Mouse (Mus musculus) layer of hippocampus, adult 11-12 months (tissue): ENCODE data around the gene St3gal3.

Source experiments
- DNase-seq: peaks from one replicate; pipeline ENCODE4 v3.0.0; 2022; ENCODE audit warnings: low spot score

St3gal3 gene

DNA sequence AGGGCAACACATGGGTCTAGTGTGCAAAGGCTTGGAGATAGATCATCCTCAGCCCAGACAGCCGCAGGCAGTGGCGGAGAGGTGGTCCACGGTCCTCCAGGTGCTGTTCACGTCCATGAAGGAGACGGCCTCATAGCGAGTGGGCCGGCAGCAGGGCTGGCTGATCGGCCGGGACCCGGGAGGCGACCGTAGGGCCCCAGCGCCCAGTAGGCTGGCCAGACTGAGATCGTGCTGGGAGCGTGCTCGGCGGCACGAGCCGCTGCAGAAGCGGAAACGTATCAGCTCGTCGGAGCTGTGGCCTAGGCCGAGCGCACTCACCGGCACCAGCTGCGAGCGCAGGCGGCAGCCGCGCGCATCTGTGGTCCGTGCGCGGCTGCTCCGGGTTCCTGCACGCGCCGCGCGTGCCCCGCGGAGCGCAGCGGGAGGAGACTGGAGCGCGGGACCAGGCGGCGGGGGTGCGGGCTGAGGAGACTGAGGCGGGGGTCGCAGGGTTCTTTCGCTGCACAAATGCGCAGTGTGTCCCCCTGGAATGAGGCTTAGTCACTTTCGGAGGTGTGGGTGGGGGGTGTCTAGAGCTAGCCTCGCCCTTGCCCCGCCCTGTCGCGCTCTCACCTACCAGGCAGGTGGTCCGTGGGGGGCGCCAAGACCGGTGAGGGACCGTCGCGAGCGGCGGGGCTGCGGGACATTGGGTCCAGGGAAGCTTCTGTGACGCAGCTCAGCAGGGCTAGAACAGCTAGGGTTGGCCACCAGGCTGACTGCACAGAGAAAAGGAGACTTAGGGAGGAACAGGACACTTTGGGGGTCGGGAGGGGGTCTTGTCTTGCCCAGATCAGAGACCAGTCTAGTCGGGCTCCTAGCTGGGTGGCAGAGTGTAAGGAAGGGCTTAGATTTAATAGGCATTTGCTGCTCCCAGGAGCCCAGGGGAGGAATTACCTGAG lies 207.9 kb downstream of the St3gal3 start:
- DNase-seq: peak; percentile 51

DNA sequence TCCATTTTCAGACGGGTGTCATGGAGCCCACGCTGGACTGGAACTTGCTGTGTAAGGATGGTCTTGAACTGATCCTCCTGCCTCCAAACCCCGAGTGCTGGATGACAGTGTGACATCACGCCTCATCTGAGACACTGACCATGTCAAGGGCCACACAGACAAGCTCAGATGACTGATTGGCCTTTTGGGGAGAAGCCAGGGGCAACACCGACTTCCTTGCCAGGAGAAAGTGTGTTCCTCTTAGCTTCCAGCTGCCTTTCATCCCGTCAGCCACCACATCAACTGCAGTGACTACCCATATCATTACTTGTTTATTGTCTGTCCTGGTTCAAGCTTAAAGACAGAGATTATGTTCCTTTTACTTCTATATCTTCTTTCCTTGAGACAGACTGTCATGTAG lies 209.8 kb downstream of the St3gal3 start:
- DNase-seq: no peak

DNA sequence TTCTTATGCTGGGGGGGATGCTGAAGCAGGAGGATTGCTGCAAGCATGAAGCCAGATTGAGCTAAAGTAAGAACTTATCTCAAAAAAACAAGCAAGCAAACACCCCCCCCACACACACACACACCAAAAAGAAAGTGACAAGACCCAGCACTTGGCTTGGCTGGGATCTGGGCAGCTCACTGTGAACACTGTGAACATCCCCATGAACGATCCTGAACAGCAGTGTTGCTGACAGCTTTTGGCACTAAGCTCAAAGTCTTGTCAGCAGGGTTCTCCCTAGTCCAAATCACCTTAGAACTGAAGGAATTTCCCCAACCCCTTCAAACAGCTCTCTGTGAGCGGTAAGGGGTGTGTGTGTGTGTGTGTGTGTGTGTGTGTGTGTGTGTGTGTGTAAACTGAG lies 211.3 kb downstream of the St3gal3 start:
- DNase-seq: no peak

- no peak for DNase-seq
These were observed 213.4 kb downstream of the St3gal3 start for GRCm38 (mm10) chr4:117921358-117921757.

GRCm38 (mm10) chr4:117918762-117919161 lies 216.0 kb downstream of the St3gal3 start:
- no peak for DNase-seq

GRCm38 (mm10) chr4:117918261-117918660 lies 216.5 kb downstream of the St3gal3 start:
- no peak for DNase-seq

DNA sequence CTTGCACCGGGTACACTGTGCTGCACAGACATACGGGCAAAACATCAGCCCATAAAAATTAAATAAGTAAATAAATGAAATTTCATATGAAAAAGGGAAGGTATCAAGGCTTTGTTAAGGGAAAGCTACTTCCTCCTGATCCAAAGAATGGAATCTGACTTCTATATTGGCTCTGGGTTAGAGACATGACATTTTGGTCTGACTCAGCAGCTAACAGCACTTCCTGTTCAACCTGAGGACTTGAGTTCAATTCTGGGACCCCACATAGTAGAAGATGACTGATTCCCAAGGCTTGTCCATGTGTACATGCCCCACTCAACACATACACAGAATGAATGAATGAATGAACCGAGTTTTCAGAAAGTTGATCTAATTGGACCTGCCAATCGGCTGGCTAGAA lies 216.9 kb downstream of the St3gal3 start:
- no peak for DNase-seq

GRCm38 (mm10) chr4:117917402-117917801 lies 217.3 kb downstream of the St3gal3 start:
- no peak for DNase-seq

- DNase-seq: no peak
These were observed 218.3 kb downstream of the St3gal3 start for GRCm38 (mm10) chr4:117916386-117916785.

DNA sequence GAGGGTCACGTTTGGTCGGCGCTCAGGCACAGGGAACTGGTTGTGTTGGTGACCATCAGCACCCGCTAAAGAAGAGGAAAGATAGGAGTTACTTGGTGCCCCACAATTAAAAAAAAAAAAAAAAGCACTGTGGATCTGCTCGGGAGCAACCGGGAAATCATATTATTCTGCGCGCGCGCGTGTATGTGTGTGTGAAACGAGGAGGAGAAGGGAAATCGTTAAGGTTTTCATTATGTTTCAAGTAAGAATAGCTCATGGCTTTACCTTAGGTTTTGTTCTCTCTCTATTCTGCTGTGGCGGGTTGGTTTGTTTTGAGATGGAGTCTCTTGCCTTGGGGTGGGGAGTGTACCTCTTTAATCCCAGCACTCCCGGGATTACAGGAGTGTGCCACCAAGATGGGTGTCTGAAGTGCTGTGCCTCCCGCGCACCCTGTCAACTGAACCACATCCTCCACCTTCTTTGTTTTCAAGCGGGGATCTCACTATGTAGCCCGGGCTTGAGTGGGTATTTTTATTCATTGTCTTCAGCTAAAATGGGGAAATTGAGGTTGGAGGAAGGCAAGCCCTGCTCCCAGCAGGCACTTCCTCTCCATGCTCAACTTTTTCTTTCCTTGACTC lies 219.1 kb downstream of the St3gal3 start:
- no peak for DNase-seq

DNA sequence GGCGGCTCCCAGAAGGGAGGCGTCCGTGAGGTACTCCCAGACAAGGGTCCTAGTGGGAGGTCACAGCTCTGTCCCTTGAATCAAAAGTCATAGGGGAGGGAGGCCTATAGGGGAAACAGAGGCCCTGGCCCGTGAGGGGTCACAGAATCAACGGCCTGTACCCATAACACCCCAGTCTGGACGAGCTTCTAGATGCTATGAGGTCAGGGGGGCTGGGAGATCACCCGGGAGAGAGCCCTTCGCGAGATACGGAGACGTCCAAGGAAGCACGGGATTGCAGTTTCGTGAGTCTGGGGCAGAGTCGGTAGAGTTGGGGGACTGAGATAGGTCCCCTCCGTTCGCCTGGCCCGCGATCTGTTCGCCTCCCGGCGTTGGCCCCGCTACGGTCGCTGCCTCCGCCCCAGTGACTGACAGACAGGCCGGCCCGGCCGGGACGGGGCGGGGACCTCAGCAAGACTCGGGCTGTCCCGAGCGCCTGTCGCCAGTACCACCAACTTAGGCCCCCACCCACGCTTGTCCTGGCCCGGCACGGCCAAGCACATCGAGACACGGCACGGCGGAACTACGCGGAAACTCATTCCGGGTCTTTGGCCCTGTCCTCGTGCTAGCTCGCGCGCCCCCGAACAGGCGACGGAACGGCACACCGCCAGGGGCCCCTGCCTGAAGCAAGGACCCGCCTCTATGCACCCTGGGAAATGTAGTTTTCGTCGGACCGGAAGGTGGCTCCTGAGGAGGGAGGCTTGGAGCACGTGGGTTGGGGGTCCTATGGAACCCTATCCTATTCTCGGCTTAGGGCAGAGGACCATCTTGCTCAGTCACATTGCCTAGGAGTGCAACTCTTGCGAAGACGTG lies 219.9 kb downstream of the St3gal3 start, which contains the start of gene Ipo13:
Gene Ipo13 (minus strand): TSS at position 409 of the 852 bp plus-strand sequence.
- peak; percentile 92 for DNase-seq

DNA sequence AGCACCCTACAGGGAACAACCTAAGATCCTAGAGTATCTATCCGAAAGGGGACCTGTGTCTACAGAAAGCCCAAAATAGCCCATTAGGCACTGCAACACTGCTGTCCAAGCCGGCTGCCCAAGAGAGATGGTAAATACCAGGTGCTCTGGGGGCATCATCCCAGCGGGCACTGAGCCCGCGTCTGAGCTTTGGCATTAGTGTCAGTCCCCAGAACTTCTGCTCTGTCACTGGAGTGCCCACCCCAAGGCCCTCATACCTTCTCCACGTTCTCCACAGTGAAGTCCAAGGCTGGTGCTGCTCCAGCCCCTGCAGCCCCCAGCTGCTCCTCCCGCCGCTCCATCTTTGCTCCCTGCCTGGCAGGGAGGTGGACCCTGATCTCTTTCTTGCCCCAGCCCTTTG lies 220.7 kb downstream of the St3gal3 start:
- DNase-seq: no peak

- DNase-seq: no peak
These were observed 221.3 kb downstream of the St3gal3 start for GRCm38 (mm10) chr4:117913421-117913820.

DNA sequence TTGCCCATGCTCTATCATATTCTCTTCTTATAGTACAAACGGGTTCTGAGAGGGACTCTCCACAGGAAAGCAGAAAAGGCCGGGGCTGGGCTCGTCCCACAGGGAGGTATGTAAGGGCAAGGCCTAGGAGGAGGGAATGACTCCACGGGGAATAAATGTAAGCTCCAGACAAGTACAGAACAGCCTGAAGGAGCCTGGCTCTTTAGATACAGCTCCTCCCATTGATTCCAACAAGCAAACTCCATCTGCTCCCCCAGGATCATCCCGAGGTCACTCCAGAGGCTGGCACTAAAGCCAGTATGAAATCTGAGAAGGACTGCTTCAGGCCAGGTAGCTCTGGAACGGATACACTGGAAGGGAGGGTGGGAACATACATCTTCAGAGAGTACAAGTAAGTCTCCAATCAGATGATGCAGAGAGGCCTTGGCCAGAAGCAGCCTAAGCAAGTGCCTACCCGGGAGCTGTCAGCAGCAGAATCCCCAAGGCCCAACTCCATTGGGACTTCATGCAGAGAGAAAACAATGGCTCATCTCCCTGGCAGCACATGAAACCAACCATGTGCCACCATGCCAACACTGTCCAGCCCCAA lies 221.9 kb downstream of the St3gal3 start:
- DNase-seq: no peak

DNA sequence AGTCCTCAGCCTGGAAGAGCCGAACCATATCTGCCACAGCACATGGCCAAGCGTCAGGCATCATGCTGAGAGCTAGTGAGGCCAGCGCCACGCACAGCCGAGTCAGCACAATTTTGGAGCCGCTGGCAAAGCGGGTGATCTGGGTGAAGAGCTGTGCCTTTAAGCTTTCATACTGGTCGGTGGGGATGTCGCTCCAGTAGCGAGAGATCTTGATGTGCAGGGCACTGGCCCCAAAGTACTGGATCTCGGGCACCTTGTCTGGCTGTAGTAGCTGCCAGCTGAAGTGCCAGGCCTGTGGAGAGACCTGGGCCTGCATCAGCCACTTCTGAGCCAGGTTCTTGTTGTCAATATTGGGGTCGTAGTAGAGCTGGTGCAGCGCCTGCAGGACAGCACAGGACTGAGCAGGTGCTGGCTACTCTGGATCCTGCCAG lies 222.6 kb downstream of the St3gal3 start:
- DNase-seq: no peak

- DNase-seq: no peak
These were observed 225.8 kb downstream of the St3gal3 start for GRCm38 (mm10) chr4:117908834-117909453.

DNA sequence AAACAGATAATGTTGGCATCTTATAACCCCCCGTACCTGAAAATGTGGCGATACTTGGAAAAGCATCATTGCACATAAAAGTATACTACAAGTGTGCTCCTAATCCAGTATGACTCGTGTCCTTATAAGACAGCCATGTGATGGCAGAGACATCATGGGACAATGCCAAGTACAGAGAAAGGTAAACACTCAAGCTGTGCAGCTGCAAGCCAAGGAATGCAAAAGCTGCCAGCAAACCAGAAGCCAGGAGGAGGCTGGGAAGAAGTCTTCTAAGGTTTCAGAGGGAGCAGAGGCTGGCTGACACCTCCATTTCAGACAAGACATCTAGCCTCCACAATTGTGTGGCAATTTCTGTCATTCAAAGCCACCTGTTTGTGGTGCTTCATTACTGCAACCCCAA lies 228.5 kb downstream of the St3gal3 start:
- no peak for DNase-seq

GRCm38 (mm10) chr4:117904761-117905160 lies 230.0 kb downstream of the St3gal3 start:
- DNase-seq: no peak

GRCm38 (mm10) chr4:117904094-117904493 lies 230.6 kb downstream of the St3gal3 start:
- peak; percentile 59 for DNase-seq

DNA sequence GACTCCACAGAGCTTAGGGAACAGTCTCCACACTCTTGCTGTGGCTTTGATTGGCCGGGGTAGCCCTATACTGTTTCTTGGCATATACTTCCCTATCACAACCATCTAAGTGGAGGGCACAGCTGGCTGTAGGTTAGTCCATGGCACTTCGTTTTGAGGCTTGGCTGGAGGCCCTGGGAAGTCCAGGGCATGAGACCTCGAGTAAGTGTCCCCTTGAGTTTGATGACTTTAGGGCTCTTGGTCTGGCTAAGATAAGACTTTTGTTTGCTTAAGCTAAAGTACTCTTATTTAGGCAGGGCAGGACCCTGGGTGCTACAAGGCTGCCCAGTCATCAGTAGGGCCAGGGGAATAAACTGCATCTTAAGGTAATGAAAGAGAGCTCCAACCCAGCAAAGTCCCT lies 236.6 kb downstream of the St3gal3 start:
- no peak for DNase-seq

DNA sequence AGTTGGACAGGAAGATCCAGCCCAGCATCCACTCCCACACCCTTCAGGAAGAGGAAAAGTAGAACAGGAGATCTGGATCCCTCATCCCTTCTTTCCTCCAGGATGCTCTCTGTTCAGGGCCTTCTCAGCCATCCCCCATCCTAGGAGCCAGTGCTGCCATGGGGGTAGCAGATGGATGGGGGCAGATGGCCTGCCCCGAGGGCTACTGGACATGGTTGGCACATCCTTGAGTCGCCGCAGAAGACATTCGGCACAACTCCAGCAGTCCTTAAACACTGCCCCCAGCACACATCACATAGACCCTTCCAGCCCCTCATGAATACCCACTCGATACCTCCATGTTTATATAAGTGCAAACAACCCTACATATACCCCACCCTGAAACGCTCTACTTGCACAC lies 238.7 kb downstream of the St3gal3 start:
- no peak for DNase-seq
